Mouse (Mus musculus) hindbrain, embryonic 10.5 days (tissue): ENCODE measurements around the gene Opn3. TPM values are rescaled to one million over a fixed set of nuclear protein-coding genes. Genes with fewer than 3 reads are reported as not detected.

ENCODE experiments used
- DNase-seq: peaks from one replicate; pipeline ENCODE4 v3.0.0-alpha.2; 2017; ENCODE audit warnings: low spot score
- H3K27ac ChIP-seq: fragments of 300-500 bp; sonication (generic); 2 replicates; pipeline ENCODE4 v1.5.1; 2016; ENCODE audit warnings: mild to moderate bottlenecking, moderate library complexity
- H3K27me3 ChIP-seq: fragments of 300-500 bp; sonication (generic); 2 replicates; pipeline ENCODE4 v1.6.1; 2016; ENCODE audit warnings: mild to moderate bottlenecking; ENCODE audit not compliant: poor library complexity, insufficient read depth, severe bottlenecking
- H3K36me3 ChIP-seq: fragments of 300-500 bp; sonication (generic); 2 replicates; pipeline ENCODE4 v1.6.1; 2016; ENCODE audit warnings: mild to moderate bottlenecking, moderate library complexity
- H3K4me1 ChIP-seq: fragments of 300-500 bp; sonication (generic); replicated peaks from 2 replicates; pipeline ENCODE4 v1.6.1; 2016; ENCODE audit warnings: mild to moderate bottlenecking
- H3K4me3 ChIP-seq: fragments of 300-500 bp; sonication (generic); 2 replicates; pipeline ENCODE4 v1.5.1; 2016; ENCODE audit warnings: mild to moderate bottlenecking, moderate library complexity
- H3K9me3 ChIP-seq: fragments of 300-500 bp; sonication (generic); 2 replicates; pipeline ENCODE4 v1.6.1; 2016; ENCODE audit warnings: mild to moderate bottlenecking, moderate library complexity
- WGBS: fragments of 180-500 bp; shearing (Covaris S2); methylation state at CpG from one replicate; pipeline ENCODE4 v1.1.7; 2016; 5-methylcytosine and 5-hydroxymethylcytosine counted together
- polyA plus RNA-seq: library from polyadenylated mRNA; unstranded; fragments of >200 nt; fragmentation: Nextera tagmentation; extraction: Ambion mirVana; gene quantifications from 2 replicates; pipeline ENCODE4 v1.2.1, GENCODE M21; 2016

Gene Opn3
- polyA plus RNA-seq, 1 experiment from 2014 or later, result 14.3 TPM

DNA sequence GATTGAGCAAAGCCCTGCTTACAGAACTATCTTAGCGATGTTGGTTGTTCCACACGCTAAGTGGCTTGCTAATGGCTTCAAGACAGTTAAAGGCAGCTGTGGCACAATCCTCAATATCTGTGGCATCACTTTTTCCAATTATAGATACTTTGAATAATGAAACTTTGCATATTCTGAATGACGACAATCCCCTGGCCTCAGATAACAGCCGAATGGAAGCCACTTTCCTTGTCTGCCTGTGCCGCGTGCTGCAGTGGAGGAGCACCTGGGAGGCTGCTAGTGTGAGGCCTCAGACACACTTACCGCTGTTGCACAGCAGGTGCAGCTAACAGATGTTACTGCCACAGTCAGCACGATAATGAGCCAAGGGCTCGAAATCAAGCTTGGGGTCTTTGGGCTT lies 77.6 kb downstream of the Opn3 start:
- H3K27ac ChIP-seq, result no peak overlapping the region
- 96% methylated on average over 9 of the region's 9 CpGs for WGBS
- H3K9me3 ChIP-seq, result no peaks in the 10 kb centered on the region
- no peak for DNase-seq
- H3K4me3 ChIP-seq, result no peak overlapping the region
- H3K27me3 ChIP-seq, result no peaks in the 10 kb centered on the region
- H3K4me1 ChIP-seq, result no peaks in the 10 kb centered on the region
- peaks cover 98% of the 10 kb centered on the region for H3K36me3 ChIP-seq

Other genes starting within 250 kb of the Opn3 start
- 1.7 and 3.9 TPM in 2 replicates for gene Rgs7, start 200.3 kb downstream of the Opn3 start, polyA plus RNA-seq
- 0.05 and 0.16 TPM in 2 replicates for gene Kmo, start 72.4 kb downstream of the Opn3 start, polyA plus RNA-seq
- 114 and 123 TPM in 2 replicates for gene Fh1, start 67.1 kb downstream of the Opn3 start, polyA plus RNA-seq
- gene Chml, start 125 bp upstream of the Opn3 start, polyA plus RNA-seq, result 4.3 and 6.3 TPM in 2 replicates
- gene Wdr64, start 5.8 kb upstream of the Opn3 start, polyA plus RNA-seq, result not detected in 2 replicates
- 85.3 and 130 TPM in 2 replicates for gene Exo1, start 187.8 kb upstream of the Opn3 start, polyA plus RNA-seq
- 0.17 and 0.18 TPM in 2 replicates for gene Gm38100, start 227.6 kb upstream of the Opn3 start, polyA plus RNA-seq